Mouse (Mus musculus) kidney, adult 9 months (tissue): ENCODE measurements around the gene Hoxb6.
A peak's percentile ranks its signal among the peaks of the same experiment; 100 is the strongest.

Experiments used
- DNase-seq: peaks from one replicate; pipeline ENCODE4 v3.0.0; 2022

Hoxb6 gene

GRCm38 (mm10) chr11:96270996-96271540 is 21.2 kb upstream of the Hoxb6 start, which contains the start of gene Hoxb9:
TSS of gene Hoxb9 (plus strand) at chr11:96271457.
- peak; percentile 66 for DNase-seq

GRCm38 (mm10) chr11:96271541-96272011 is 20.7 kb upstream of the Hoxb6 start:
- peak; percentile 75 for DNase-seq

GRCm38 (mm10) chr11:96272024-96272921 is 20.0 kb upstream of the Hoxb6 start:
- DNase-seq = peak; percentile 52

- DNase-seq = no peak
These were observed 17.8 kb upstream of the Hoxb6 start for GRCm38 (mm10) chr11:96274428-96274827.

- peak; percentile 53 for DNase-seq
These were observed 16.4 kb upstream of the Hoxb6 start for GRCm38 (mm10) chr11:96275896-96276295.

GRCm38 (mm10) chr11:96277151-96278044 is 14.9 kb upstream of the Hoxb6 start:
- peak; percentile 40 for DNase-seq

GRCm38 (mm10) chr11:96278324-96278723 is 14.0 kb upstream of the Hoxb6 start:
- no peak for DNase-seq

GRCm38 (mm10) chr11:96278773-96279172 is 13.5 kb upstream of the Hoxb6 start:
- DNase-seq = peak; percentile 94

GRCm38 (mm10) chr11:96279421-96280233 is 12.6 kb upstream of the Hoxb6 start:
- peak; percentile 69 for DNase-seq

GRCm38 (mm10) chr11:96280399-96281378 is 11.6 kb upstream of the Hoxb6 start:
- peak; percentile 71 for DNase-seq

- peak; percentile 59 for DNase-seq
These were observed 10.9 kb upstream of the Hoxb6 start for GRCm38 (mm10) chr11:96281396-96281795.

GRCm38 (mm10) chr11:96281855-96282570 is 10.3 kb upstream of the Hoxb6 start, which contains the start of gene Hoxb8:
TSS of gene Hoxb8 (plus strand) at chr11:96281905.
- DNase-seq = peak; percentile 58

- no peak for DNase-seq
These were observed 9.4 kb upstream of the Hoxb6 start for GRCm38 (mm10) chr11:96282795-96283430.

- no peak for DNase-seq
These were observed 8.1 kb upstream of the Hoxb6 start for GRCm38 (mm10) chr11:96284041-96284749.

- peak; percentile 76 for DNase-seq
These were observed 7.2 kb upstream of the Hoxb6 start for GRCm38 (mm10) chr11:96284774-96285734.

- DNase-seq = peak; percentile 89
These were observed 6.2 kb upstream of the Hoxb6 start, which contains the start of gene Hoxb7 for GRCm38 (mm10) chr11:96285771-96286738. TSS of gene Hoxb7 (plus strand) at chr11:96286623.
